Mouse (Mus musculus): ENCODE measurements at regions not wholly inside any gene's neighbourhood (a gene's known extent, or its start where the extent isn't known, plus 50 kb on each side); places are given as distances from the start of the nearest gene placed in this dataset.

- 56% methylated on average over 1 of the region's 1 CpGs for WGBS (ENCODE audit: insufficient replicate concordance)
- H3K9me3 ChIP-seq (ENCODE audit: control insufficient read depth, low read length): no peaks in the 10 kb centered on the region
- H3K27me3 ChIP-seq (ENCODE audit: control insufficient read depth, insufficient read depth, low read length): no peaks in the 10 kb centered on the region
- H3K4me3 ChIP-seq (ENCODE audit: insufficient read depth in 1 of 2, low read depth in 2 of 2, low read length in 2 of 2): no peak overlapping the region
- no peak overlapping the region for H3K9ac ChIP-seq (replicated peaks)
- no peaks in the 10 kb centered on the region for H3K36me3 ChIP-seq (replicated peaks; ENCODE audit: control insufficient read depth, insufficient read depth, low read depth)
- H3K27ac ChIP-seq: no peak overlapping the region
- TF ChIP-seq CTCF (IDR thresholded peaks at IDR 0.05; ENCODE audit: low read depth): no peak
- TF ChIP-seq EP300 (IDR thresholded peaks at IDR 0.05; ENCODE audit: low read depth): no peak
- no peak for ATAC-seq (ENCODE audit: insufficient read depth)
- no peak for DNase-seq (ENCODE audit: low read depth in 3 of 3, low spot score in 3 of 3)
- H3K4me1 ChIP-seq (replicated peaks; ENCODE audit: control insufficient read depth in 2 of 2, insufficient read depth in 2 of 2, low read length in 1 of 2): no peaks in the 10 kb centered on the region
- H3K4me2 ChIP-seq (ENCODE audit: low read depth): no peak overlapping the region
Measured at GRCm38 (mm10) chr11:6785471-6785870, 52.0 kb downstream of the Gm11983 start.

- Histone ChIP-seq H3K9ac (replicated peaks) (no peak overlapping the region), H3K4me1 (replicated peaks; ENCODE audit: control insufficient read depth in 2 of 2, insufficient read depth in 2 of 2, low read length in 1 of 2) (no peaks in the 10 kb centered on the region), H3K9me3 (ENCODE audit: control insufficient read depth, low read length) (no peaks in the 10 kb centered on the region), H3K36me3 (replicated peaks; ENCODE audit: control insufficient read depth, insufficient read depth, low read depth) (no peaks in the 10 kb centered on the region), H3K27ac (no peak overlapping the region), H3K4me3 (ENCODE audit: insufficient read depth in 1 of 2, low read depth in 2 of 2, low read length in 2 of 2) (no peak overlapping the region), H3K27me3 (ENCODE audit: control insufficient read depth, insufficient read depth, low read length) (no peaks in the 10 kb centered on the region), H3K4me2 (ENCODE audit: low read depth) (no peak overlapping the region)
- WGBS (ENCODE audit: insufficient replicate concordance): 79% methylated on average over 14 of the region's 14 CpGs
- TF ChIP-seq EP300 (IDR thresholded peaks at IDR 0.05; ENCODE audit: low read depth): no peak
- no peak for TF ChIP-seq CTCF (IDR thresholded peaks at IDR 0.05; ENCODE audit: low read depth)
- no peak for ATAC-seq (ENCODE audit: insufficient read depth)
- no peak for DNase-seq (ENCODE audit: low read depth in 3 of 3, low spot score in 3 of 3)
Measured at GRCm38 (mm10) chr11:6782826-6783225, 54.6 kb downstream of the Gm11983 start.

- Histone ChIP-seq H3K9ac (replicated peaks) (no peak overlapping the region), H3K36me3 (replicated peaks; ENCODE audit: control insufficient read depth, insufficient read depth, low read depth) (no peaks in the 10 kb centered on the region), H3K9me3 (ENCODE audit: control insufficient read depth, low read length) (no peaks in the 10 kb centered on the region), H3K27me3 (ENCODE audit: control insufficient read depth, insufficient read depth, low read length) (no peaks in the 10 kb centered on the region), H3K4me1 (replicated peaks; ENCODE audit: control insufficient read depth in 2 of 2, insufficient read depth in 2 of 2, low read length in 1 of 2) (no peaks in the 10 kb centered on the region), H3K4me2 (ENCODE audit: low read depth) (no peak overlapping the region), H3K4me3 (ENCODE audit: insufficient read depth in 1 of 2, low read depth in 2 of 2, low read length in 2 of 2) (no peak overlapping the region), H3K27ac (no peak overlapping the region)
- 56% methylated on average over 5 of the region's 5 CpGs for WGBS (ENCODE audit: insufficient replicate concordance)
- ATAC-seq (ENCODE audit: insufficient read depth) (no peak), DNase-seq (ENCODE audit: low read depth in 3 of 3, low spot score in 3 of 3) (no peak)
- TF ChIP-seq CTCF (IDR thresholded peaks at IDR 0.05; ENCODE audit: low read depth) (no peak), EP300 (IDR thresholded peaks at IDR 0.05; ENCODE audit: low read depth) (no peak)
Measured at GRCm38 (mm10) chr11:6779752-6780151, 57.7 kb downstream of the Gm11983 start.

GRCm38 (mm10) chr11:6778596-6779360 lies 58.7 kb downstream of the Gm11983 start:
- no peaks in the 10 kb centered on the region for H3K4me1 ChIP-seq (replicated peaks; ENCODE audit: control insufficient read depth in 2 of 2, insufficient read depth in 2 of 2, low read length in 1 of 2)
- H3K9ac ChIP-seq (replicated peaks): no peak overlapping the region
- no peaks in the 10 kb centered on the region for H3K36me3 ChIP-seq (replicated peaks; ENCODE audit: control insufficient read depth, insufficient read depth, low read depth)
- ATAC-seq (ENCODE audit: insufficient read depth) (no peak), DNase-seq (ENCODE audit: low read depth in 3 of 3, low spot score in 3 of 3) (no peak)
- no peak overlapping the region for H3K4me2 ChIP-seq (ENCODE audit: low read depth)
- no peak for TF ChIP-seq EP300 (IDR thresholded peaks at IDR 0.05; ENCODE audit: low read depth)
- TF ChIP-seq CTCF (IDR thresholded peaks at IDR 0.05; ENCODE audit: low read depth): no peak
- no peak overlapping the region for H3K27ac ChIP-seq
- 47% methylated on average over 10 of the region's 10 CpGs for WGBS (ENCODE audit: insufficient replicate concordance)
- H3K4me3 ChIP-seq (ENCODE audit: insufficient read depth in 1 of 2, low read depth in 2 of 2, low read length in 2 of 2): no peak overlapping the region
- H3K9me3 ChIP-seq (ENCODE audit: control insufficient read depth, low read length): no peaks in the 10 kb centered on the region
- no peaks in the 10 kb centered on the region for H3K27me3 ChIP-seq (ENCODE audit: control insufficient read depth, insufficient read depth, low read length)

DNA sequence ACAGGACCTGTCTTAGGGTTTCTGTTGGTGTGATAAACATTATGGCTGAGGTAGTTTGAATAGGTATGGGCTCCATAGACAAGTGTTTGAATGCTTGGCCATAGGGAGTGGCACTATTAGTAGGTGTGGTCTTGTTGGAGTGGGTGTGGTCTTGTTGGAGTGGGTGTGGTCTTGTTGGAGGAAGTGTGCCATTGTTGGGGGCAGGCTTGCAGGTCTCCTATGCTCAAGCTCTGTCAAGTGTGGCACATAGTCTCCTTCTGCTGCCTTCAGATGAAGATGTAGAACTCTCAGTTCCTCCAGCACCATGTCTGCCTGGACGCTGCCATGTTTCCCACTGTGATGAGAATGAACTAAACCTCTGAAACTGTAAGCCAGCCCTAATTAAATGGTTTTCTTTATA lies 59.9 kb downstream of the Gm11983 start:
- ATAC-seq (ENCODE audit: insufficient read depth): no peak
- 74% methylated on average over 1 of the region's 1 CpGs for WGBS (ENCODE audit: insufficient replicate concordance)

More for the DNA sequence above, 59.9 kb downstream of the Gm11983 start:
- no peaks in the 10 kb centered on the region for H3K27me3 ChIP-seq (ENCODE audit: control insufficient read depth, insufficient read depth, low read length)
- no peak overlapping the region for H3K9ac ChIP-seq (replicated peaks)
- no peak overlapping the region for H3K27ac ChIP-seq
- H3K9me3 ChIP-seq (ENCODE audit: control insufficient read depth, low read length): no peaks in the 10 kb centered on the region
- no peaks in the 10 kb centered on the region for H3K4me1 ChIP-seq (replicated peaks; ENCODE audit: control insufficient read depth in 2 of 2, insufficient read depth in 2 of 2, low read length in 1 of 2)
- TF ChIP-seq EP300 (IDR thresholded peaks at IDR 0.05; ENCODE audit: low read depth): no peak
- TF ChIP-seq CTCF (IDR thresholded peaks at IDR 0.05; ENCODE audit: low read depth): no peak
- no peaks in the 10 kb centered on the region for H3K36me3 ChIP-seq (replicated peaks; ENCODE audit: control insufficient read depth, insufficient read depth, low read depth)
- H3K4me3 ChIP-seq (ENCODE audit: insufficient read depth in 1 of 2, low read depth in 2 of 2, low read length in 2 of 2): no peak overlapping the region
- no peak for DNase-seq (ENCODE audit: low read depth in 3 of 3, low spot score in 3 of 3)
- no peak overlapping the region for H3K4me2 ChIP-seq (ENCODE audit: low read depth)

Measured in liver, embryonic 14.5 days (tissue).